Mouse (Mus musculus) thymus, adult 18-20 months (tissue): ENCODE data around the gene Ntan1.
"Not testable (repeated sequence)": the region's sequence is repeated elsewhere in the genome, so short reads cannot be mapped to it uniquely, and the experiment has no call there.

ENCODE experiments used
- DNase-seq, 2 experiments: peaks; one replicate each; pipeline ENCODE4 v3.0.0; 2022; ENCODE audit warnings: mixed read lengths in 2 of 2

The Ntan1 gene

DNA sequence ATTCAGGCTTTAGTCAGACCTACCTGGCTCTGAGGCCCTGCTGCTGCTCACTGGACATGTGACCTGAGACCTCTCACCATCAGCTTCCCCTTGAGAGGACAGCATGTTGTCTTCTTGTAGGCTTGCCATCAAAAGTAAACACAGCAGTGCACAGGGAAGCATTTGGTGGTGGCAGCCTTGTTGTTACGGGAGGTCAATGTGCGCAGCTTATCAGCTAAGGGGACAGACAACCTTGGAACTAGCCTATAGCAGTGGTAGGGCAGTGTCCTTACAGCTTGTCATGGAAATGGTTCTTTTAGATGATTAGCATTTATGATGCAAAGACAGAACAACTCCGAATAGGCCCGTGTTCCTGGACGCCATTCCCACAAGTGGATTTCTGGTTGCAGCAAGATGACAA lies 15.7 kb downstream of the Ntan1 start:
- DNase-seq = no peak

DNA sequence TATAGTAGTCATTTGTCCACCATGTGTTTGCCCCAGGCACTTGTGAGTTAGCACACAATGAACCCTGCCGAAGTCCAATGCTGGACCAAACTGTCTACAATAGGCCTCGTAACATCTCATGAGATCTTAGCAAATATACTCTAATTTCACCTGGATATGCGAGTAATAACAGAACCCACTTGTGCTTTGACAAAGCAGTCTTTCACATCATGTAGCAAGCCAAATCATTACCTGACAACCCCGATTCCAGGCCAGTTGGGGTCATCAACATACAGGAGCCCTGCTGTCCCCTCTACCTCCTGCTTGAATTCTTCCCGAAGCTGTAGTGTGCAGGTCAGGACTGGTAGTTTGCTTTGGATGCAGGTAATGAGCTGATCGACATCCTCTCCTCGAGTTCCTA lies 21.4 kb downstream of the Ntan1 start:
- DNase-seq = no peak

DNA sequence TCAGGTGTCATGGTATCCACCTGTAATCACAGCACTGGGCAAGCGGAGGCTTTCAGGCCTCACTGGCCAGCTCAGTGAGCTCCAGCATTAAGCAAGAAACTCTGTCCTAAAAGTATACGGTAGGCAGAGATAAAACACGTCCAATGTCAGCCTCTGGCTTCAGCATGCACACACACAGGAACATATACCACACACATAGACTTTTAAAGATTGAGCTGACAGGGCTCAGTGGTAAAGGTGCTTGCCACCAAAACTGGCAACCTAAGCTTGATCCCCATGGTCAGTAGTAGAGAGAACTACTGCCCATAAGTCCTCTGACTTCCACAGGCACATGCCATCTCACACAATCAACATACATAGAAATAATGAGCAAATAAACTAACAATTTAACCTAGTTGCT lies 22.3 kb downstream of the Ntan1 start:
- no peak for DNase-seq

DNA sequence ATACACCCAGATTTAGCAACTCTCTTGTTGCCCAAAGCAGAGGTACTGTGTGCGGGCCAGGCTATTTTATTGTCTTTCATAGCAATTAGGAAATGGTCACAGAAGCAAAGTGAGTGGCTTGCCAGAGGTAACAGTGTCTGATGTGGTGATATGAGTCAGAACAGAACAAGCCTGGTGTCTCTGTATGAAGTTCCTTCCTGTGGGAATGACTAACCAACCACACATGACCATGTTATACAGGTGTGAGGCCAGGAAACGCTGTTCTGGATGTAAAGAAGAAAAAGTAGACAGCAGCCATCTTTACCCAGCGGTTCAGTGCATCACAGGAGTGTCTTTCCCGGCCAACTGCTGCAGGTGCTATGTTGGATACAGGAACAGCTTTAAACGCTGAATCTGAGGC lies 26.4 kb downstream of the Ntan1 start:
- DNase-seq = no peak

DNA sequence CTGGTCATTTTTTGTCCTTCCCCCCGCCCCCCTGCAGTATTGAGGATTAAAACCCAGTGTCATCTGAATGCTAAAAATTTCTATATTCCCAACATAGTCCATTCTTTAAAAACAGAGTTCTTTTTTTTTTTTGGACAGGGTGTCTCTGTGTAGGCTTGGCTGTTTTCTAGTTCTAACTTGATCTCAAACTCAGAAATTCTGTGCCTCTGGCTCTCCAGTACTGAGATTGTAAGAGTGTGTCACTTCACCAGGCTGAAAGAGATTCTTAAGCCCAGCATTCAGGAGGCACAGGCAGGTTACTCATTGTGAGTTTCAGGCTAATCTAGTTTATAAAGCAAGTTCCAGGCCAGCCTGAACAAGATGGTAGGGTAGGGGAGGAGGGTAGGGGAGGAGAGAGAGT lies 28.0 kb downstream of the Ntan1 start:
- no peak for DNase-seq

DNA sequence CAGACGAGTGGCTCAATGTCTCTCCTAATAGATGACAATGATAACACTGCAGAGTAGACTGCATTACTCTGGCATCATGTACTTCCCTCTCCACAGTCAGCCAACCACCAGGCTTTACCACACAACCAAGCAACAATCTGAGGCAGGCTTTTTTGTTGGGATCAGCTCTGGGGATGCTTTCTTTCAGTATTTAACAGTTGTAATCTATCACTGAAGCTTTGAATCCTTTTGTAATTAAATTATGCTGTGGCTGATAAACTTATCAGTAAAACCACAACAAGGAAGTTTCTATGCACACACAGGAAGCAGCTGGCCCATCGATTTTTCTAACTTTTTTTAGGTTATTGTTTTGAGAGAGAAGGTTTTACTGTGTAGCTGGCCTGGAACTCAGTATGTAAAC lies 29.7 kb downstream of the Ntan1 start:
- no peak for DNase-seq

DNA sequence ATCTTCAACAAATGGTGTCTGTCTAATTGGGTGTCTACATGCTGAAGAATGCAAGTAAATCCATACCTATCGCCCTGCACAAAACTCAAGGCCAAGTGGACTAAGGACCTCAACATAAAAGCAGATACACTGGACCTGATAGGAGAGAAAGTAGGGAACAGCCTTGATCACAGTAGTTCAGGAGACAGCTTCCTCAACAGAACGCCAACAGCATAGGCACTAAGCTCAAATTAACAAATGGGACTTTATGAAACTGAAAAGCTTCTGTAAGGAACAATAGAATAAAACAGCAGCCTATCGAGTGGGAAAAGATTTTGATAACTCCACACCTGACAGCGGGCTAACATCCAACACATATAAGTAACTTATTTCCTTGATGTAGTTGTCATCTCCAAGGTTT lies 32.8 kb downstream of the Ntan1 start:
- DNase-seq = no peak

DNA sequence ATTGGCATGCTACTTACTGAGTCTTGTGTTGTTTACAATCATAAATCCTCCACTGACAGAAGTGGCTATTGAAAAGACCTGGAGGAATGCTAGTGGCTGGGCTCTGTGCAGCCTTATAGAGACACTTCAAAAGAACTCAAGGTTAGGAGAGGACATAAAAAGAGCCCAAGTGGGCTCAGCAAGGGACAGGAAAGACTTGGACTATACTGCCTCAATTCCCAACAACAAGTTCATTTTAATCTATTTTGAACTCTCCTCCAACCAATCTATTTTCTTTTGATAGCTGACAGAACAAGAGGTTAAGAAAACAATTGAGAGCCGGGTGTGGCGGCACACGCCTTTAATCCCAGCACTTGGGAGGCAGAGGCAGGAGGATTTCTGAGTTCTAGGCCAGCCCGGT lies 35.2 kb downstream of the Ntan1 start:
- no peak for DNase-seq

DNA sequence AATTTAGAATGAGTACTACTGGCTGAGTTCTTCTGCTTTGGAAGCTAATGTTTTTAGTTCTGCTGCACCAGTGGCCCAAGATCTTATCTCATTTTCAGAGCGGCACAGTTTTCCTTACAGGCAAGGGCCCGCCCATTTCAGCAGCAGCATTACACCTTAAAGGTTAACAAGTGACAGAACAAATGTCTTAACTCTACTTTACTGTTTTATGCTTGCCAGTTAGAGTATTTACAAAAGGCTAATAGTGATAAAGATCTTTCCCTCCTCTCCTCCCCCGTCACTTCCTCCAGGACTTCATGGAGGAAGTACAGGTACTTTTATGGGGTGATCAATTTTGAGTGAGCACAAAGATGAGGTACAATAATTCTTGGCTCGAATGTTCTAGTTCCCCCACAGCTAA lies 47.4 kb downstream of the Ntan1 start:
- DNase-seq = no peak

DNA sequence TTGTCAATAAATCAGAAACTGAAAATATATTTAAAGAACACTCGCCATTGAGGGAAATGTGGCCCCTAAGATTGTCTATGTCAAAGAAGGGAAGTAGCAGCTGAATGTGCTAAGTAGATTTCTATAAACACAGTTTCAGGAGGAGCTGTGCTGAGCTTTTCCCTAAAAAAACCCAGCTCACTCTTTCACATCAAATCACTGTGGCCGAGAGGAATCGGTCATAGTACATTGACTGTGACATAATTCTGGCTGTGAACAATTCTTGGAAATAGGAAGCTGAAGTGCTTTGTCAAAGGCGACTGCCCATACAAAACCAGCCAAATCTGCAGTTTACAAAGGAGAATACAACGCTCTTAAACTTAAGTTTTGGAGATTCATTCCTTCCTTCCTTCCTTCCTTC lies 48.0 kb downstream of the Ntan1 start:
- no peak for DNase-seq

DNA sequence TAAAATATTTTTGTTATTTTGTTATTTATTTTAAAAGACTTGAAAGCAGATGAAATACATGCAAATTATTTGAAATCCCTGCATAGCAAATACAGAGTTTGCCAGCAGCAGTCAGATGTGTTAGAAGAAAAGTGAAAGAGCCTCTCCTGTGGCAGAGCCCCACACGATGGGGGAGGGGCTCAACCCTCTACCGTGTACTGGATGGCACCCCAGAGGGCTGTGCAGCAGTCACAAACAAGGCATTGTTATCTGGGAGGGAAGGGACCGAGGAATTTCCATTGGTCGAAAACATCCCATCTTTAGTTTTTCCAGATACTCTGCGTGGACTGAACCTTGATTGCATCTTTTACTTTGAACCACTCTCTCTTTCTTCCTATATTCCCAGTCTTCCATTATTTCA lies 48.8 kb downstream of the Ntan1 start:
- DNase-seq = not testable (repeated sequence)

DNA sequence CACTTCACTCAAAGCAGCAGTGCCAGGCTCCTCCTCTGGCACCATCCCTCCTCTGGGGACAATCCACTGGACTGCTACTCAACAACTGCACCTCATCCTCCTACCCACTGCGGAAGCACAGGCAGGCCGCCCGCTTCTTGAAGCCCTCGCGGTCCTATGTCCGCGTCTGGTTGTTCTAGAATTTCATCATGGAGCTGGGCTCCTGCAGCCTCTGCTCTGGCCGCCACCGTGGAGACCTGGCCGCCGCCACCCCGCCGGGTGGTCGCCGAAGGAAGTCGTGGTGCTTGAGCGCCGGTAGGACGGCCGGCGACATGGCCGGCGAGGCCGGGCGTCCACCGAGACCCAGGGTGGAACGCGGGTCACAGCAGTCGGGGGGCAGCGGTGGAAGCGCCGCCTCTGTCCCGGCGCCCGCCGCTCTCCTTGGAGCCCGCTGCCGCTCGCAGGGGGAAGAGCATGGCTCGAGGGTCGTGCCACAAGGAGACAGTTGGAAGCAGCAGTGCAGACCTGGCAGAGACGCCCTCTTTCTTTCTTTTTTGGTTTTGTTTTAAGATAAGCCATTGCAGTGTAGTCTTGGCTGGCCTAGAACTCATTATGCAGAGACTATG lies 49.4 kb downstream of the Ntan1 start:
- no peak for DNase-seq

DNA sequence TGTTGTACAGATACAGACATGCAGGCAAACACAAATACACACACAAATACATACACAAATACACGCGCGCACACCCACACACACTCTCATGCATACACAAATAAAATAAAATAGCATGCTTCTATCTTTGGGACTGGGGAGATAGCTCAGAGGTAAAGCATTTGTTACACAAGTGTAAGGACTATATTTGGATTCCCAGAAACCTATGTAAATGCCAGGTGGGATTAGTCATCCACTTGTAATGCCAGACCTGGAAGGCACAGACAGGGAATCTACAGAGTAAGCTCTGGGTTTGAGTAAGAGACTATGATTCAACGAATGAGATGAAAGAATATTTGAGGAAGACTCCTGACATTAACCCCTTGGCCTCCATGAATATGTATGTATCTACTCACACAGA lies 56.8 kb downstream of the Ntan1 start:
- DNase-seq = no peak

DNA sequence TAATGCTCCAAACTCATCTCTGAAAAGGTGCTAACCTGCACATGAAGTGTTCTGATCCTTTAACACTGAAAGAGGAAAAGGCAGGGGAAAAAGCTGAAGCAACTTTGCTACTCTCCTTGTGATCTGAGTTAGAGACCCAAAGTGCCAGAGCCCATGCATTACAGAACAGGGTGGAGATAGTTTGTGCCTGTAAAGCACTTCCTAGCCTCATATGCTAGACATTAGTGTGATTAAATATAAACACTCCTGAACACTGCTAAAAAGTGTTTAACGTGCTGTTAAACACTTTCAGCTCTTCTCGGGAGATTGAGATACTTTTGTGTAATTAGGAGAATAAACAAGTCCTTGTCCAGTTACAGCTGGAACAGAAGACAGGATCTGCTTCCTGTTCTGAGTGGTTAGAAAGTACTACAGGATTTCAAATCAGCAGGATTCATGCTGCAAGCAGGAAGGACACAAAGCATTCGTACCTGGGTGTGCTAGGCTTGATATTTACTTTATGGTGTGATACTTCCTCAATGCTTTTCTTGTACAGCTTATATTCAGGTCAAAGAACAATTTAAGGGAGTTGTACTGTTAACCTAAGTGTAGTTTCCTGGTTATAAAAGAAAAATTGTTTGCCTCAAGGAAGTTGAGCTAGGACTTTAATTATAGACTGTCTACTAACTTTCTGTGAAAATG lies 64.6 kb downstream of the Ntan1 start:
- no peak for DNase-seq
